Mouse (Mus musculus) liver, postnatal 0 days (tissue): ENCODE data around the gene Fam240a.

ENCODE experiments used
- CTCF ChIP-seq: sonication (generic); IDR thresholded peaks from 2 replicates; pipeline ENCODE4 v1.5.1; 2016; ENCODE audit warnings: antibody characterized with exemption, low read depth
- EP300 ChIP-seq: IDR thresholded peaks from 2 replicates; pipeline ENCODE4 v1.6.1; 2016; ENCODE audit warnings: antibody characterized with exemption, low read depth, mild to moderate bottlenecking

GRCm38 (mm10) chr9:110947261-110947661, 30.6 kb upstream of the Fam240a start:
- TF ChIP-seq CTCF (no peak), EP300 (no peak)
